Mouse (Mus musculus): Measurements from ENCODE around the gene H2al2a. TPM values are rescaled to one million over a fixed set of nuclear protein-coding genes. Genes with fewer than 3 reads are reported as not detected.
"Not testable (repeated sequence)": the region's sequence is repeated elsewhere in the genome, so short reads cannot be mapped to it uniquely, and the experiment has no call there.

Gene H2al2a
- polyA plus RNA-seq, 1 experiment from 2014 or later: not detected

DNA sequence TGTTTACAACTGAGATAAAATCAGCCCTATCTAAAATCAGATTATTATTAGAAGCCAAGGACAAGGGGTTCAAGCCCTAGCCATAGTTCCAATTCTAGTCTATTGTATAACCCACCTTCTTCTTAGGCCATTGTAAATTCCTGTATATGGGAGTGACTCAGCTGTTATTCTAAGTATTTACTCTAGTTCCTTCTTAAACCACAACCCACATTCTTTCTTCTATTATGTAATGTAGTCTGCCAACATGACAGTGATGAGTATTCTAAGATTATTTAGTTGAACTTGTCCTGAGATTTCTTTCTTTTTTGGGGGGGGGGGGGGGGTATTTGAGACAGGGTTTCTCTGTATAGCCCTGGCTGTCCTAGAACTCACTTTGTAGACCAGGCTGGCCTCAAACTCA is 19.1 kb downstream of the H2al2a start:
- not testable (repeated sequence) for DNase-seq (ENCODE audit: low spot score)

DNA sequence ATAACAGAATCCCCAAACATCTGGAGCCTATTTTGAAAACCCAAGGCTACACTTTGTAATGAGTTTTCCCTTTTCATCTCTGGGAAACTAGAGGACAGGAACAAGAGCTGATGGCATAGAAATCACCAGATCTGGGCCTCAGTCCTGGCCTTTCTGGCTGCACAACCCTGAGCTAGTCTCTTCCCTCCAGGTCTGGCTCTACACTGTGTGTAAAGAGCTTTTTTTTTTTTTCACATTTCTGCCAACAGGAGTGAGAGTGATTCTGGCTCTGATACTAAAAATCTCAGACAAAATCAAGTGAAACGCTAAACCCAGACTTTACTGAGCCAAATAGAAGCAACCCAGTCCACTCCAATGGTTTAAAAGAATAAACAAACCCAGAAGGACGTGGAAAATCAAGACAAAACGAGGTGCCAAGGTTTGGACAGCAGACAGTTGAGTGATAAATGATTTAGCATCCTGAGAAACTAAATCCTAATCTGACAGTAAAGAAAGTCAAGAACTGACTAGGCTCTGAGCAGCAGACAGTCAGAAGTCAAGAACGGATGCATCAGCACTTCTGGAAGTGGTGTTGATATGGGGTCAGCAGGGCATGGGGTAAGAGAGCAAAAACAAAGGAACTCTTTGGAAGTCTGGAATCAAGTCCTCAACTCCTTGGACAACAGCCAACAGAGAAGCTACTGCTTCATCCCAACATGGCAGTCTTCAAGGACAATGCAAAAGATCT is 21.0 kb downstream of the H2al2a start:
- DNase-seq (ENCODE audit: low spot score): no peak

DNA sequence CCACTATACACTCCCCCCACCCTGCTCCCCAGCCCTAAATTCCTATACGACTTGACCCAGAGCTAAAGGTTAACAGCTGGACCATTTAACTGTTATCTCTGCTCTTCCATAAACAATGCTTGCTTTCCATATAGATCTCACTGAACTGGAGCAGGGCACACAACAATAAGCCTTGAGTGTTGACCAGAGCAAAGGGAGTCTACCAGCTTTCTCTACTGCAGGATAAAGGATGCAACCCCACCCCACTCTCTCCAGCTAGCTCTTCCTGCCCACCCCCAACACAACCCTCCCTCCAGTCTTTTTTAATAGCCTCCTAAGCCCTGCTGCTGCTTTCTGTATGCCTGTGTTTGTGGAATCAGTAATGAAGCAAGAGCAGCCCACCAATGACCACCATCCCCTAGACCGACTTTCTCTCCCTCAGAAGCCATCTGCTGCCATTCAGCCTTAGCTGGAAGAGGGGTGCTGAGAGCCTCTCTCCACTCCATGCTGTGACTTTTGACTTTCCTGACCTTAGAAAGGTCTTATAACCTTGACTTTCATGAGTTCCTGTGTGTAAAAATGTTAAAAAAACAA is 22.8 kb downstream of the H2al2a start:
- DNase-seq (ENCODE audit: low spot score): no peak

DNA sequence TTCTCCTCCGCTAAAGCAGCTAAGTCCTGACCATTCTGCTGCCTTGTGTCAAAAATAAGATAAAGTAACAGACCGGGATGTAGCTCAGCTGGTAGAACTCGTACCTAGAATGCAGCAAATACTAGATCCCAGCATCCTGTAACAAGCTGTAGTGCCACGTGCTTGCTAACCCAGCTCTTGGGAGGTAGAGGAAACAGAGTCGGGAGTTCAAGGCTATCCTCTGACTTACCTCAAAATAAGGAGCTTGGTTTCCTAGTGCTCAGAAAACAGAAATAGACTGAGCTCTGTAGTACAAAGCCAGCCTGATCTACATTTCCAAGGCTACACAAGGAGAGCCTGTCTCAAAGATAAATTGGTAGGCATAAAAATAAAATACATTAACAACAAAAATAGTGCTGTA is 23.5 kb downstream of the H2al2a start:
- no peak for DNase-seq (ENCODE audit: low spot score)

DNA sequence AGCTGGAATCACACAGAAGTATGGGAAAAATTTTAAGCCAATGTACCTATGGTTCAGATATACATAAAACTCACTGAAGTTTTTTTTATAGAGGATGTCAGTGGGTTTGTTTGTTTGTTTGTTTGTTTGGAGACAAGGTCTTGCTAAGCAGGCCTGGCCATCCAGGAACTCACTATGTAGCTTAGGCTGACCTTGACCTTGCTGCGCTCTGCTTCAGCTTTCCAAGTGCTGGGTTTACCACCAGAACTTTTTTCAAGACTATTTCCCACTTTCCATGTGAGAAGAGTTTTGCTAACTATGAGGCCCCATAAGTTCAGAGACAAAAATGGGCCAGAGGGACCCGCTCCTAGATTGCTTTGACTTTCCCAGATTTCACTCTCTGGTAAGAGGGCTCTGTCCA is 23.9 kb downstream of the H2al2a start:
- DNase-seq (ENCODE audit: low spot score): no peak

DNA sequence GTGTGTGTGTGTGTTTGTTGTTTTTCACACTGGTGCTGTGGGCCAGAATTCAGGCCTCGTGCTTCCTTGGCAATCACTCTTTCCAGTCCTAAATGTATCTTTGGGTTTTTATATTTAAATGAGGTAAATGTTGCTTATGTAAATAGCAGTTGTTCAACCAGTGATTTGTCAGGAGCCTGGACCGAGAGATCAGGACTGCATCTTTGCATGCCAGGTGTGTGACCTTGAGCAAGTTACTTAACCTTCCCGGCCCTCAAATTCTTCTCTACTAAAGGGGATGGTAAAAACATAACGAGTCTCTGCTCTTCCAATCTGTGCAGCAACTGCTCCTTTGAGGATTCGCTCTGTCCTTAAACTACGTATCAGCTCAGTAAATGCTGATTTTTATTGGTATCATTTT is 25.4 kb downstream of the H2al2a start:
- DNase-seq (ENCODE audit: low spot score): no peak

DNA sequence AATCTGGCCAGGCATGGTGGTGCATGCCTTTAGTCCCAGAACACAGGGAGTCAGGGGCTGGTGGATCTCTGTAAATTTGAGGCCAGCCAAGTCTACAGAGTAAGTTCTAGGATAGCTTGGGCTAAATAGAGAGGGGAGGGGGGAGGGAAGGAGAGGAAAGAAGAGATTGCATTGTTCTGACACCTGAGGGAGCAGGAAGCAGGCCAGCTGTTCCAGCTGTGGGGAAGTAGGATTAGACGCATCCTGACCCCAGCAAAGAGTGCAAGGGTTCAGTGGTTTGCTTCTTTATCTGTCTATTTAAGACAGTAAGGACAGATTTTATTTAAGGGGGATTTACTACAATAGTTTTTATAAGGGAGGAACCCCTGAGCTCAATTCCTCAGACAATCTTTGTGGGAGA is 26.1 kb downstream of the H2al2a start:
- no peak for DNase-seq (ENCODE audit: low spot score)

DNA sequence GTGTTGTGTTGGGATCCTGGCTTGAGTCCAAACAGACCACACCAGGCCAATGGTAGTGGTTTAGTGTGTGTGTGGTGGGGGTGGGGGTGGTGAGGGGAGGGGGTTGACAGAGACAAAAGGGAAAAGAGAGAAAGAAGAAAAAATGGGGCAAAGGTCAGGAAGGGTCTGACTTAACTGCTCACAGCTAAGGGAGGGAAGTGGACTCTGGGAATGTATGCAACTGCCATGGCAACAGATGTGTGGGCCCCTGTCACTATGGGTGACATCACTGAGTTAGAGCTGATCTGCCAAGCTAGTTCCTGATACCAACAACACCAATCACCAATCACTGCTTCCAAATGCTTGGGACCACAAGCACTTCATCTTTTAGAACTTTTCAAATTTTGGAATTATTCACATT is 26.6 kb downstream of the H2al2a start:
- no peak for DNase-seq (ENCODE audit: low spot score)

DNA sequence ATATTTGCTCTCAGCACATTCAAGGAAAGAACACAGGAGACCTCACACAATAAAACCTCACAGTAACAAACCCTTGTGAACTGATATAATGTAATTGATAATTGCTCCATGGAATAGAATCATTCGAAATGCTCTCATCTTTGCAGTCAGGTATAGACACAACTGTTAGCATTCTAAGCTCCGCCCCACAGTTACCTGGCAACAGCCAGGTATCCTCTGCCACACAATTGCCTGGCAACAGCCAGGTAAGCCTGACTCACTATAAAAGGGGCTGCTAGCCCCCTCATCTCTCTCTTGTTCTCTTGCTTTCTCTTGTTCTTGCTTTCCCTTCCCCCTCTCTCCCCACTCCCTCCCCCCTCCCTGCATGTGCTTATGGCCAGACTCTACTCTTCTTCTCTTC is 28.2 kb downstream of the H2al2a start:
- DNase-seq (ENCODE audit: low spot score): no peak

DNA sequence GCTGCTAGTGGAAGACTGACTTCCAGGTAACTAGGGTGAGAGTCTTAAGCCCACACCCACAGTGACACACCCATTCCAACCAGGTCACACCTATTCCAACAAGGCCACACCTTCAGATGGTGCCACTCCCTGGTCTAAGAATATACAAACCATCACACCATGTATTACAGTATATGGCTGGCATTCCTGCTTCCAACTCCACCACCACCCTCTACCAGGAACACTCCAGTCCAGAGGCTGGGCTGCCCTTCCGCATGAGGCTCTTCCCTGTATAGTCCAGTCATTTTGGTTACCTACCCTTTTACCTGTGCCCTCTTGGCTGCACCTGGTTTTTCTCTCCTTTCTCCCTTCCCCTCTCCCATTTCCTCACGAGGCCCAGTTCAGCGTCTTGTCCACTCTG is 28.7 kb downstream of the H2al2a start:
- not testable (repeated sequence) for DNase-seq (ENCODE audit: low spot score)

DNA sequence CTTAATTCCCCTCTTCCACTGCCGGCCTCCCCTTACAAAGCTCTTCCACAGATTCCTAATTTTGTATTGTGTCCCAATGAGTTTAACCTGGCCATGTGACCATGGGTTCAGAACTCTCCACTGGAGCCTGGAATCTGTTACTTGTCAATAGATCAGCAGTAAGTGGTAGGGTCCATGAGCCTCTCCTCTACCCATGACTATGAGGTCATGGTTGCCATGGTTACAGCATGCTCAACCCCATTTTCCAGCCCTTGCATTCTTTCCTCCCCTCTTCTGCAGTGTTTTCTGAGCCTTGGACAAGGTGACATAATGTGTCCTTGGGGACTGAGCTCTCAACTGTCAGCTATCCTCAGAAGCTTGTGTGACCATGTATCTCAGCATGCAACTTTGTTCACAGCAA is 37.3 kb downstream of the H2al2a start:
- DNase-seq (ENCODE audit: low spot score): no peak

DNA sequence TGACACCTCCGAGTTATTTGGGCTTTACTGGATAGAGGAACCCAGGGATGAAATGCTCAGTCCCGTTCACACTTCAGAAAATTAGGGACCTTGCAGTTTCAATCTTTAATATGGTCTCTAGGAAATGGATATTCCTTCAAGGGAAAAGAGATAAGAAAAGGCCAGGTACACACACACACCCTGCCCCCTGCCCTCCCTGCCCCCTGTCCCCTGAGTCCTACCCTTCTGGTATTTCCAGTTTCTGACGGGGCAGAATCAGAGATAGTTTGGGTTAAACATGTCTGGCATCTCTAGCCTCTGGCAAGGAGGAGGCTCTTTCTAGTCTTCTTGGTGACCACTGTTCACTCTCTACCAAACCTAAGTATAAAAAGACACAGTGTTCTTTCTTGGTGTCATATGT is 49.9 kb downstream of the H2al2a start:
- DNase-seq (ENCODE audit: low spot score): no peak

Other genes with a start within 250 kb of the H2al2a start
- 2.6 and 3.3 TPM in 2 replicates for gene A930004D18Rik, start 40.8 kb upstream of the H2al2a start, polyA plus RNA-seq (2015; fragmentation: Nextera tagmentation; extraction: Ambion mirVana)
- 0.65 and 0.77 TPM in 2 replicates for gene Skida1, start 52.1 kb upstream of the H2al2a start, polyA plus RNA-seq (2015; fragmentation: Nextera tagmentation; extraction: Ambion mirVana)
- gene Mllt10, start 58.3 kb upstream of the H2al2a start, polyA plus RNA-seq (2015; fragmentation: Nextera tagmentation; extraction: Ambion mirVana): 53.2 and 70.2 TPM in 2 replicates

Measured in thymus, postnatal 0 days (tissue).